Mouse (Mus musculus) C2C12 (cell line): ENCODE measurements around the gene Pltp. TPM values are rescaled to one million over a fixed set of nuclear protein-coding genes. Genes with fewer than 3 reads are reported as not detected.

ENCODE experiments used
- H3K27me3 ChIP-seq: one replicate; pipeline ENCODE4 v1.6.1; 2011; ENCODE audit not compliant: control insufficient read depth, insufficient read depth, insufficient read length
- H3K36me3 ChIP-seq: one replicate; pipeline ENCODE4 v1.6.1; 2011; ENCODE audit not compliant: control insufficient read depth, insufficient read depth
- H3K4me3 ChIP-seq: one replicate; pipeline ENCODE4 v1.5.1; 2011; ENCODE audit warnings: mild to moderate bottlenecking, control low read depth; ENCODE audit not compliant: poor library complexity, insufficient read depth, severe bottlenecking
- H3K79me2 ChIP-seq: one replicate; pipeline ENCODE4 v1.6.1; 2011; ENCODE audit not compliant: control insufficient read depth, insufficient read depth
- H3K79me3 ChIP-seq: one replicate; pipeline ENCODE4 v1.6.1; 2011; ENCODE audit warnings: low read depth, control low read depth
- H3ac ChIP-seq: one replicate; pipeline ENCODE3; 2011; ENCODE audit warnings: low read depth; ENCODE audit not compliant: control insufficient read depth, insufficient read length
- CEBPB ChIP-seq: IDR thresholded peaks from one replicate; pipeline ENCODE4 v1.6.1; 2011; ENCODE audit warnings: low read depth, mild to moderate bottlenecking, control low read depth, moderate library complexity
- CTCF ChIP-seq: IDR thresholded peaks from one replicate; pipeline ENCODE4 v1.5.1; 2011; ENCODE audit not compliant: control insufficient read depth, insufficient read depth, insufficient read length
- FOSL1 ChIP-seq: IDR thresholded peaks from one replicate; pipeline ENCODE4 v1.8.0; 2011; ENCODE audit warnings: mild to moderate bottlenecking, low read length; ENCODE audit not compliant: poor library complexity, insufficient read depth, severe bottlenecking
- MAX ChIP-seq: IDR thresholded peaks from one replicate; pipeline ENCODE4 v1.6.1; 2011; ENCODE audit warnings: mild to moderate bottlenecking, control low read depth
- MYOD1 ChIP-seq: IDR thresholded peaks from one replicate; pipeline ENCODE4 v1.6.1; 2011; ENCODE audit warnings: low read depth; ENCODE audit not compliant: control insufficient read depth, insufficient read length
- MYOG ChIP-seq: IDR thresholded peaks from one replicate; pipeline ENCODE4 v1.6.1; 2011; ENCODE audit not compliant: control insufficient read depth, insufficient read length; ENCODE audit errors: extremely low read depth
- USF1 ChIP-seq: IDR thresholded peaks from one replicate; pipeline ENCODE4 v1.6.1; 2011; ENCODE audit warnings: low read depth, mild to moderate bottlenecking, control low read depth, moderate library complexity
- long read RNA-seq, 2 experiments: library from polyadenylated mRNA; unstranded; transcript quantifications; one replicate each; pipeline ENCODE4 v2.0.0; 2019 to 2020
- polyA plus RNA-seq: library from polyadenylated mRNA; unstranded; fragments of >200 nt; fragmentation: generic; extraction: Trizol; gene quantifications from one replicate; pipeline ENCODE4 v1.2.1, GENCODE M21; 2012; ENCODE audit warnings: missing spikeins

The Pltp gene
- 13.3 TPM for polyA plus RNA-seq
- long read RNA-seq, experiment 1, transcript Pltp-201 (16 exons, 1,809 nt) = major isoform, 30 of 61 reads
- long read RNA-seq, experiment 1, transcript Pltp-202 (15 exons, 2,226 nt) = minor isoform, 10 of 61 reads
- long read RNA-seq, experiment 1, partial matches to known transcripts = 14 of 61 reads
- long read RNA-seq, experiment 1, other reads (novel, unspliced or antisense) = 7 of 61 reads
- long read RNA-seq, experiment 2, transcript Pltp-202 (15 exons, 2,226 nt) = minor isoform, 17 of 53 reads
- long read RNA-seq, experiment 2, transcript Pltp-201 (16 exons, 1,809 nt) = major isoform, 22 of 53 reads
- long read RNA-seq, experiment 2, partial matches to known transcripts = 3 of 53 reads
- long read RNA-seq, experiment 2, other reads (novel, unspliced or antisense) = 11 of 53 reads

- H3K36me3 ChIP-seq = no peaks in the 10 kb centered on the region
- TF ChIP-seq MYOG = no peak
- TF ChIP-seq MAX = peak; percentile 64
- peak; percentile 78 for TF ChIP-seq USF1
- no peak for TF ChIP-seq CEBPB
- H3K79me2 ChIP-seq = no peaks in the 10 kb centered on the region
- peak within 1 kb of the TSS; percentile 48 for H3K4me3 ChIP-seq
- H3K27me3 ChIP-seq = no peaks in the 10 kb centered on the region
- peak within 1 kb of the TSS; percentile 72 for H3ac ChIP-seq
- H3K79me3 ChIP-seq = no peaks in the 10 kb centered on the region
These were observed at the start of gene Pltp for GRCm38 (mm10) chr2:164857101-164857821. Pltp (minus strand) TSS chr2:164857711.

DNA sequence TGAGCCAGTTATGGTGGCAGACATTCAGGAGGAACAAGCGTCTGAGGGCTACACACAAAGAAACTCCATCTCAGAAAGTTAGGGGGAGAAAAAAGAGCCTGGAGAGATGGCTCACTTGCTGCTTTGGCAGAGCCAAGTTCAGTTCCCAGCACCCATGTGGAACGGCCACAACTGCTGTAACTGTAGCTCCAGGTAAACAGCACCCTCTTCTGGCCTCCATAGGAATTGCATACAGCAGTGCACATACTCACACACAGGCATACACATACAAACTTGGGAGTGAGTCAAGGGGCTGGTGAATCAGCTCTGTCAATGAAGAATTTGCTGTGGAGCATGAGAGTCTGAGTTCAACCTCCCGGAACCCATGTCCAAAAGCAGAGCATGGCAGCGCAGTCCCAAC, 48.6 kb upstream of the Pltp start:
- H3ac ChIP-seq = no peak overlapping the region
- no peak overlapping the region for H3K4me3 ChIP-seq
- TF ChIP-seq MAX = no peak
- TF ChIP-seq CTCF = no peak
- TF ChIP-seq MYOG = no peak
- TF ChIP-seq FOSL1 = no peak
- TF ChIP-seq USF1 = no peak
- no peak for TF ChIP-seq MYOD1
- no peak for TF ChIP-seq CEBPB
- H3K27me3 ChIP-seq = no peaks in the 10 kb centered on the region
- peaks cover 67% of the 10 kb centered on the region for H3K36me3 ChIP-seq
- H3K79me2 ChIP-seq = peaks cover 37% of the 10 kb centered on the region
- H3K79me3 ChIP-seq = peaks cover 21% of the 10 kb centered on the region

- Histone ChIP-seq H3K79me2 (peaks cover 11% of the 10 kb centered on the region), H3K4me3 (no peak overlapping the region), H3ac (no peak overlapping the region), H3K27me3 (no peaks in the 10 kb centered on the region), H3K36me3 (peaks cover 79% of the 10 kb centered on the region), H3K79me3 (no peaks in the 10 kb centered on the region)
- TF ChIP-seq USF1 = no peak
- no peak for TF ChIP-seq MYOG
- TF ChIP-seq CEBPB = no peak
- no peak for TF ChIP-seq MYOD1
- TF ChIP-seq MAX = no peak
- TF ChIP-seq FOSL1 = no peak
- TF ChIP-seq CTCF = no peak
These were observed 46.0 kb upstream of the Pltp start for GRCm38 (mm10) chr2:164903496-164903895.

DNA sequence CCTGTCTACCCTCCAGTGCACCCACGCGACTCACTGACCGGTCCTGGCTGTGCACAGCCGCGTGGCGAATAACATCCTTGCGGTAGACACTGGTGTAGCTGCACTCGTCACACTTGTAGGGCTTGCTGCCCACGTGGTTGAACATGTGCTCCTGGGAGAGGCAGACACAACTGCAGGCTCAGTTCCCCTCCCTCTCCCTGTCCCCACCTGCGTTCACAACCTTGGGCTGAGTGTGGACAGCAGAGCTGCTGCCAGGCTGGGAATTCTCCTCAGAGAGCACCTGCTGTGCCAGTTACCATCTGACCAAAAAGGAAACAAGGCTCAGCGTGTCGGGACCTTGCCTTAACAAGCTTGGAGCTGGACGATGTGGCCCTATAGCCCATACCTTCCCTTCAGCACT, 43.9 kb upstream of the Pltp start:
- TF ChIP-seq FOSL1 (no peak), MYOD1 (no peak), CEBPB (no peak), CTCF (no peak), MAX (no peak), MYOG (no peak), USF1 (no peak)
- H3K27me3 ChIP-seq = no peaks in the 10 kb centered on the region
- H3K79me3 ChIP-seq = no peaks in the 10 kb centered on the region
- no peaks in the 10 kb centered on the region for H3K79me2 ChIP-seq
- H3ac ChIP-seq = no peak overlapping the region
- peaks cover 79% of the 10 kb centered on the region for H3K36me3 ChIP-seq
- no peak overlapping the region for H3K4me3 ChIP-seq

GRCm38 (mm10) chr2:164899723-164900459, 42.4 kb upstream of the Pltp start:
- H3ac ChIP-seq = no peak overlapping the region
- no peaks in the 10 kb centered on the region for H3K79me2 ChIP-seq
- TF ChIP-seq MYOG = no peak
- TF ChIP-seq MAX = no peak
- TF ChIP-seq CTCF = no peak
- TF ChIP-seq MYOD1 = no peak
- TF ChIP-seq CEBPB = no peak
- TF ChIP-seq FOSL1 = no peak
- no peak for TF ChIP-seq USF1
- no peak overlapping the region for H3K4me3 ChIP-seq
- H3K27me3 ChIP-seq = no peaks in the 10 kb centered on the region
- no peaks in the 10 kb centered on the region for H3K79me3 ChIP-seq
- peaks cover 78% of the 10 kb centered on the region for H3K36me3 ChIP-seq
